In genomic region chr12:25891391-25892167, GRCm38 (mm10) we compare ENCODE assay signal across 11 mouse cellular contexts.
DNase-seq lines count a peak whose midpoint lies in the region; ATAC-seq and TF ChIP-seq lines count a peak whose summit lies in the region.
"Had no signal": no experiment of that assay in that cellular context is flagged by ENCODE, and none has a peak within 500 bp of the region (broad histone marks: within the 10 kb centered on the region; RNA-seq: fewer than 3 reads in every experiment).

No protein-coding gene starts in this region.

- no peak overlapping the region for H3K4me3 ChIP-seq in hindbrain, postnatal 0 days (ENCODE audit: low read length)
- no peak overlapping the region for H3K4me3 ChIP-seq in hindbrain, embryonic 12.5 days
- H3K4me3 ChIP-seq: hindbrain, embryonic 13.5 days; midbrain, embryonic 13.5 days had no signal

- H3K9me3 ChIP-seq in hindbrain, postnatal 0 days (ENCODE audit: low read length), result no peaks in the 10 kb centered on the region
- no peaks in the 10 kb centered on the region for H3K9me3 ChIP-seq in hindbrain, embryonic 12.5 days (replicated peaks)
- H3K9me3 ChIP-seq: hindbrain, embryonic 13.5 days; midbrain, embryonic 13.5 days had no signal

- no peaks in the 10 kb centered on the region for H3K36me3 ChIP-seq in hindbrain, postnatal 0 days (ENCODE audit: insufficient read depth, low read length)
- no peaks in the 10 kb centered on the region for H3K36me3 ChIP-seq in hindbrain, embryonic 12.5 days
- H3K36me3 ChIP-seq: hindbrain, embryonic 13.5 days; midbrain, embryonic 13.5 days had no signal

- WGBS in hindbrain, postnatal 0 days, result 51% methylated on average over 4 of the region's 4 CpGs
- WGBS in hindbrain, embryonic 12.5 days, result 49% methylated on average over 4 of the region's 4 CpGs

- DNase-seq in hindbrain, postnatal 0 days (ENCODE audit: low spot score), result no peak
- DNase-seq in thymus, postnatal 14 days, result peak; percentile 9
- DNase-seq in thymus, postnatal 0 days (ENCODE audit: low spot score), result no peak
- DNase-seq in induced T-regulatory cell, adult 2 months (ENCODE audit: low read depth), result peak; percentile 23
- peak; percentile 38 for DNase-seq in thymus, postnatal 4 days
- no peak for DNase-seq in urinary bladder, adult 2 months (ENCODE audit: low spot score)
- DNase-seq: cerebellum, postnatal 25 days; layer of hippocampus, postnatal 36 days had no signal

- ATAC-seq in hindbrain, postnatal 0 days, result no peak
- ATAC-seq in hindbrain, embryonic 12.5 days (ENCODE audit: low FRiP score), result no peak
- ATAC-seq: midbrain, embryonic 13.5 days had no signal

- H3K27me3 ChIP-seq in hindbrain, postnatal 0 days (ENCODE audit: insufficient read depth, low read length), result no peaks in the 10 kb centered on the region
- no peaks in the 10 kb centered on the region for H3K27me3 ChIP-seq in hindbrain, embryonic 12.5 days
- H3K27me3 ChIP-seq: hindbrain, embryonic 13.5 days; midbrain, embryonic 13.5 days had no signal

- TF ChIP-seq CTCF in hindbrain, postnatal 0 days (IDR thresholded peaks at IDR 0.05; ENCODE audit: low read depth), result peak; percentile 32; the same call in 1 of the 2 replicates

- no peaks in the 10 kb centered on the region for H3K4me1 ChIP-seq in hindbrain, postnatal 0 days (ENCODE audit: insufficient read depth, low read length)
- peaks cover 1% of the 10 kb centered on the region; the same call in 1 of the 2 replicates for H3K4me1 ChIP-seq in hindbrain, embryonic 12.5 days

- H3K9ac ChIP-seq in hindbrain, postnatal 0 days (replicated peaks; ENCODE audit: low read length), result no peak overlapping the region
- H3K9ac ChIP-seq in hindbrain, embryonic 12.5 days, result no peak overlapping the region
- H3K9ac ChIP-seq: hindbrain, embryonic 13.5 days; midbrain, embryonic 13.5 days had no signal

- no peak overlapping the region for H3K4me2 ChIP-seq in hindbrain, postnatal 0 days (ENCODE audit: low read depth, low read length)
- H3K4me2 ChIP-seq in hindbrain, embryonic 12.5 days (replicated peaks), result no peak overlapping the region
- H3K4me2 ChIP-seq: hindbrain, embryonic 13.5 days; midbrain, embryonic 13.5 days had no signal

- H3K27ac ChIP-seq in hindbrain, postnatal 0 days, result no peak overlapping the region
- no peak overlapping the region for H3K27ac ChIP-seq in hindbrain, embryonic 12.5 days
- H3K27ac ChIP-seq: midbrain, embryonic 13.5 days had no signal

Comparison
In these comparisons a context has a peak if more than half of its experiments do, and no peak if none do; other contexts are left out.
1. DNase-seq: peak in thymus, postnatal 14 days (single experiment), induced T-regulatory cell, adult 2 months (single experiment) and thymus, postnatal 4 days (single experiment); none in hindbrain, postnatal 0 days (single experiment), thymus, postnatal 0 days (single experiment) and urinary bladder, adult 2 months (single experiment).